Mouse (Mus musculus): Measurements from ENCODE around the gene Mtcl1.
A peak's percentile ranks its signal among the peaks of the same experiment; 100 is the strongest.
"Not testable (repeated sequence)": the region's sequence is repeated elsewhere in the genome, so short reads cannot be mapped to it uniquely, and the experiment has no call there.

Mtcl1 gene

GRCm38 (mm10) chr17:66447978-66448377, 1.6 kb downstream of the Mtcl1 start:
- peak in 1 of 2 experiments; percentile 14 for DNase-seq

GRCm38 (mm10) chr17:66447007-66447312, 2.6 kb downstream of the Mtcl1 start:
- no peak for DNase-seq

GRCm38 (mm10) chr17:66446196-66447006, 3.1 kb downstream of the Mtcl1 start:
- peak; percentile 45 to 49 for DNase-seq

DNA sequence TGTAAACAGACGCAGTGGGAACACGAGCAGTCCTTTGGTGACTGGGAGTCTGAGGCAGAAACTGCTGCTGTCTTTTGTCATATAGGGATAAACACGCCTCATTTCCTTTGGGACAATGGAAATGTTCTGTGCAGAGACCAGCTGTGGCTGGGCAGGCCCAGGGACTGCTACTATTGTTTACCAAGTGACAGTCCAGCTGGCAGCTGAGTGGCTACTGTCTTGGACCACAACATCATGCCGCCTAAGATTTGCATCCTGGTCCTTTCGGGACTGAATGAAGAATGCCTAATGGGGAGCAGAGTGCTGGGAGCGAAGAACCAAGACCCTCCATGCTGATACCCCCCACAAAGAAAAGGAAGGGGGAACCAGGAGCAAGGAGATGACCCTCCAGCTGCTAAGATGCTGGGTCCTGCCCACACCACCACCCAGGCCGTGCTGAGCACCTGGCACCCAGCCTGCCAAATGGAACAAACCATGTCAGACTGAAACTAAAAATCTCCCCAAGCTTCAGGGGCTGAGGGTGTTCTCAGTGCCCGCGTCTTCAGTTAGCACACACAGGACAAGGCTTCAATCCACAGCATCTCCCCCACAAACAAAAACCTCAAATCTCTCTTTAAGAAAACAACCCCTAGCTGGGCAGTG, 5.4 kb downstream of the Mtcl1 start:
- DNase-seq = peak; percentile 64 to 69

DNA sequence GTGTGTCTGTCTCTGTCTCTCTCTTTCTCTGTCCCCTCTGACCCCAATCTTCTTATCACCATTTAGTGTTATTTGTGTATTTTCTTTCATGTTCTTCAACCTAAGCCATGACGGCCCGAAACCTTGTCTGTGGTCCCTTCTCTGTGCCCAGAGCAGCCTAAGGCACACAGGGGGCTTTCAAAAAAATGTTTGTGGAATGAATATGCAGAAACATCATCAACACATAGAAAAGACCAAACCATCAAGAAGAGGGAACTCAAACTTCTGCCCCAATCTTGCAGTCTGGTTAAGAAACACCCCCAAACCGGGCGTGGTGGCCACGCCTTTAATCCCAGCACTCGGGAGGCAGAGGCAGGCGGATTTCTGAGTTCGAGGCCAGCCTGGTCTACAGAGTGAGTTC, 9.7 kb downstream of the Mtcl1 start:
- no peak for DNase-seq

- DNase-seq = no peak
These were observed 10.3 kb downstream of the Mtcl1 start for GRCm38 (mm10) chr17:66439051-66439753.

GRCm38 (mm10) chr17:66438137-66438536, 11.4 kb downstream of the Mtcl1 start:
- DNase-seq = no peak

GRCm38 (mm10) chr17:66436811-66437210, 12.7 kb downstream of the Mtcl1 start:
- DNase-seq = peak; percentile 90 to 93

DNA sequence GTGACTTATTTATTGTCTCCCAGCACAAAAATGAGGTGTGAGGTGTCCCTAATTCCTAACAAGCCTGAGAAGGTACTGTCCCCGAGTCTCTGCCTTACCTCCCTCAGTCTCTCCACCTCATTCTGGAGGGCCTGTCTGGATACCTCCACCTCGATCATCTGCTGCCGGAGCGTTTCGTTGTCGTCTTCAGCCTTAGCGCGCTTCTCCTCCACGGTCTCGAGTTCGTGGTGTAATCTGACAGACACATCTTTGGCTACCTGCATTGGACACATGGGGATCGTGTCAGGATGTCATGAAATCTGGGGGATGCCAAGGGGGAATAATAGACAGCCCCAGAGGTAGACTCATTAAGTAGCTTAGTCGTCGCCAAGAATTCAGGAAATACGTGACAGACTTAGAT, 13.6 kb downstream of the Mtcl1 start:
- DNase-seq = no peak

GRCm38 (mm10) chr17:66435007-66435406, 14.5 kb downstream of the Mtcl1 start:
- DNase-seq = peak; percentile 48 to 55

DNA sequence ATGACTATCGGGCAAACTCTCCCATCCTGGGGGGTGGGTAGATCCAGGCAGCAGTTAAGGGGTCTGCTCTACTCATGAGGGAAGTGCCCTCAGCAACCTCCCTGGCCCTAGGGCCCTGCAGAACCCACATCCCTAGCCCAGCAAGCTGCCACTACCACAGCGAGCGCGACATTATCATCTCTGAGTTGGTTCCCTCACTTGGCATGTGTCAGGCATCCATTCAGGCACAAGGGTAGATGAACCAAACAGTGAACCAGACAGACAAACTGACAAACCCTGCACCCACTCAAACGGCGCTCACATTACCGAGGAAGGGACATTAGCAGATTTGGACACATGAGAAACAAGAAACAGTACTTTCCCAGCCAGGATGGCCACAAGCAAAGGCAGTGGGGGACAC, 15.0 kb downstream of the Mtcl1 start:
- no peak for DNase-seq

GRCm38 (mm10) chr17:66424601-66425000, 24.9 kb downstream of the Mtcl1 start:
- not testable (repeated sequence) for DNase-seq

- no peak for DNase-seq
These were observed 30.1 kb downstream of the Mtcl1 start for GRCm38 (mm10) chr17:66419421-66419820.

DNA sequence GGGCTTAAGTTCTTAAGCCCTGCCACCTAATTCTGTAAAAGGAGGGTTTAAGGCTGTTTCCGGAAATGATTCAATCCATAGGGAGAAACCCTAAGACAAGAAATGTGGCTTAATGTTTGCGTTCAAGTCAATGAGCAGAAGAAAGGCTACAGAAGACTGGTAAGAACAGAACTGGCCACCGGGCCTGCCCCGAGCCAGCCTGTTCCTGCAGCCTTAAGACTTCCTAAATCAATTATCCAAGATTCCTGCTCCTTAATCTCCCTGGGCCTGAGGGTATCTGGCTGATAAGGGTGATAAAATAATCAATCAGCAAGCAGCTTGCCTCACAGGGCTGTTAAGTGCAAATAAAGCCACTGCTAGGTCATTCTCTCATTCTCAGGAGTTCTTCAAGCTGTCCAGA, 31.8 kb downstream of the Mtcl1 start:
- DNase-seq = no peak

GRCm38 (mm10) chr17:66417329-66417728, 32.2 kb downstream of the Mtcl1 start:
- DNase-seq = peak in 1 of 2 experiments; percentile 14

- DNase-seq = peak; percentile 74 to 75
These were observed 32.7 kb downstream of the Mtcl1 start for GRCm38 (mm10) chr17:66416841-66417313.

GRCm38 (mm10) chr17:66416436-66416835, 33.1 kb downstream of the Mtcl1 start:
- DNase-seq = no peak

- no peak for DNase-seq
These were observed 35.2 kb downstream of the Mtcl1 start for GRCm38 (mm10) chr17:66414331-66414730.

- DNase-seq = no peak
These were observed 37.2 kb downstream of the Mtcl1 start for GRCm38 (mm10) chr17:66412155-66412970.

DNA sequence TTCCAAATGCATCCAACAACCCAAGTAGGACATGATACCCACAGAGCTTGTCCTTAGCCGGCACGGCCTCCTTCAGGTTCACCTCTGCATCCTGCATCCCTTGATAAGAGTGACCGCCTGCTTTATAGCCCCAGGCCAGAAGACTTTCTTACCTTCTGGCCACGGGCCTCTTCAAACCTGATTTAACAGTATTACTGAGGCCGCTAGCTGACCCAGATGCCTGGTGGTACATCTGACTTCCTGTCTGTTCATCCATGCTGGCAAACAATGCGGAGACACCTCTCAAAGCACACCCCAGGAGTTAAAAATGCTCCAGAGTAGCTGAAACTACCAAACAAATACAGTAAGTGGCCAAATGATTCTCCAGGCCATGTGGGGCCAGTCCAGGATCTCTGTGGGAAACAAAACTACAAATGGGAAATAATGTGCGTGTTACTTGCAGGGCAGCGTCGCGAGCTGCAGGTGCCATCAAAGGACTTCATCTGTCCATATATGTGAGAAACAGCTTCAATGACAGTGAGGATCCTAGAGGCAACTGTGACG, 38.6 kb downstream of the Mtcl1 start:
- DNase-seq = no peak

DNA sequence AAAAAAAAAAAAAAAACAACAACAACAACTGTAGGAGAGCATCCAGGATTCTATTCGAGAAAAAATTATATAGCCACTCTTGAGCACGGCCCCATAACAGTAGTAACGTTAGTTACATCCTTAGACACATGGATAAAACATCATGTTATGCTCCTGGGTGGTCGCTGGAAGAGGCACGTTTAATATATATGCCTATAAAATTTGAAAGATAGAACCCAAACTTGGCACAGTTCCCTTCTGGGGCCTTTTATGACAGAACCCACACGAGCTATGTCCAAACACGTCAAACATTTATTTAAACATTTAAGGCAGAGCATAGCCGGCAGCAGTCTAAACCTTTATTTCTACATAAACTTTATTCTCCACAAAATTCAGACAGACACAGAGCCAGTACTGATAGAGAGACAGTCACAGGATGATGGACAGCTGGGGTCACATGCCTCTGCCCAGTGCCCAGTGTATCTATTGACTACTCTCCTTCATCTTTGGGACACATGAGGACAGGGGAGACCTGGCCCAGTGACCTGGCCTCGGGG, 40.4 kb downstream of the Mtcl1 start:
- DNase-seq = no peak

- no peak for DNase-seq
These were observed 41.1 kb downstream of the Mtcl1 start for GRCm38 (mm10) chr17:66408400-66408799.
